10 mouse cellular contexts compared by ENCODE assay signal in genomic region chr17:28987713-28988112, GRCm38 (mm10). TPM values are rescaled to one million over a fixed set of nuclear protein-coding genes. Genes with fewer than 3 reads are reported as not detected.
DNase-seq lines count a peak whose midpoint lies in the region; ATAC-seq and TF ChIP-seq lines count a peak whose summit lies in the region.
"Had no signal": no experiment of that assay in that cellular context is flagged by ENCODE, and none has a peak within 500 bp of the region (broad histone marks: within the 10 kb centered on the region; RNA-seq: fewer than 3 reads in every experiment).

No protein-coding gene starts in this region.

- TF ChIP-seq CTCF in lung, embryonic 14.5 days (IDR thresholded peaks at IDR 0.05; ENCODE audit: low read depth), result peak; percentile 85

- H3K9ac ChIP-seq in hindbrain, embryonic 14.5 days, result no peak overlapping the region
- no peak overlapping the region for H3K9ac ChIP-seq in hindbrain, embryonic 12.5 days
- peak overlapping the region; percentile 28; the same call in 1 of the 2 replicates for H3K9ac ChIP-seq in ES-E14 (ENCODE audit: insufficient read depth, low read depth, low read length, poor library complexity, severe bottlenecking)
- no peak overlapping the region for H3K9ac ChIP-seq in lung, embryonic 14.5 days

- in situ Hi-C loops in ES-E14 (cut with MboI; ENCODE audit: low sequenced_read_pairs in 2 of 2, unreplicated experiment in 2 of 2), result no loop called here

- peak; percentile 68 for DNase-seq in hindbrain, embryonic 14.5 days (ENCODE audit: low spot score)
- DNase-seq in A20 (ENCODE audit: low read depth, low spot score), result peak; percentile 76
- no peak for DNase-seq in ES-E14 (ENCODE audit: low read depth, low spot score)
- peak; percentile 77 for DNase-seq in embryo, embryonic 10 days (ENCODE audit: low spot score)
- DNase-seq in lung, embryonic 14.5 days, result peak; percentile 81
- DNase-seq in thymus, postnatal 10 days (ENCODE audit: low spot score in 2 of 2), result peak; percentile 31 to 68
- DNase-seq in frontal cortex, postnatal 25 days (ENCODE audit: low spot score in 2 of 2), result no peak

- no peaks in the 10 kb centered on the region for H3K9me3 ChIP-seq in hindbrain, embryonic 14.5 days (ENCODE audit: control insufficient read depth, low read length)
- no peaks in the 10 kb centered on the region for H3K9me3 ChIP-seq in hindbrain, embryonic 12.5 days (replicated peaks)
- H3K9me3 ChIP-seq in ES-E14 (ENCODE audit: control insufficient read depth, insufficient read depth, low read depth, low read length), result no peaks in the 10 kb centered on the region
- H3K9me3 ChIP-seq in lung, embryonic 14.5 days (ENCODE audit: low read depth, low read length), result no peaks in the 10 kb centered on the region

- no peak overlapping the region for H3K4me3 ChIP-seq in hindbrain, embryonic 14.5 days (replicated peaks; ENCODE audit: low read length)
- H3K4me3 ChIP-seq in hindbrain, embryonic 12.5 days, result no peak overlapping the region
- H3K4me3 ChIP-seq in ES-E14 (ENCODE audit: insufficient read depth in 1 of 2, low read depth in 1 of 2, low read length in 2 of 2, poor library complexity in 1 of 2, severe bottlenecking in 1 of 2), result no peak overlapping the region
- H3K4me3 ChIP-seq in lung, embryonic 14.5 days (ENCODE audit: low read depth, low read length), result no peak overlapping the region
- H3K4me3 ChIP-seq: erythroblast, embryonic 14.5 days had no signal

- H3K4me1 ChIP-seq in hindbrain, embryonic 14.5 days (replicated peaks; ENCODE audit: control insufficient read depth, insufficient read depth, low read length), result no peaks in the 10 kb centered on the region
- no peaks in the 10 kb centered on the region for H3K4me1 ChIP-seq in hindbrain, embryonic 12.5 days
- H3K4me1 ChIP-seq in ES-E14 (ENCODE audit: control insufficient read depth in 2 of 2, insufficient read depth in 2 of 2, low read length in 2 of 2, poor library complexity in 1 of 2), result peaks cover 9 to 10% of the 10 kb centered on the region in 2 experiments; a peak in 3 of 4 replicates
- H3K4me1 ChIP-seq in lung, embryonic 14.5 days (ENCODE audit: insufficient read depth), result peaks cover 3% of the 10 kb centered on the region; the same call in 1 of the 2 replicates

- no peak overlapping the region for H3K27ac ChIP-seq in hindbrain, embryonic 14.5 days
- no peak overlapping the region for H3K27ac ChIP-seq in hindbrain, embryonic 12.5 days
- H3K27ac ChIP-seq in ES-E14 (ENCODE audit: insufficient read depth, low read depth, low read length, poor library complexity, severe bottlenecking), result no peak overlapping the region; the same call in 1 of the 2 replicates
- no peak overlapping the region for H3K27ac ChIP-seq in lung, embryonic 14.5 days (ENCODE audit: low read depth)
- H3K27ac ChIP-seq: macrophage had no signal

- H3K36me3 ChIP-seq in hindbrain, embryonic 14.5 days (replicated peaks; ENCODE audit: control insufficient read depth, insufficient read depth), result peaks cover 94% of the 10 kb centered on the region
- H3K36me3 ChIP-seq in hindbrain, embryonic 12.5 days, result peaks cover 88% of the 10 kb centered on the region
- peaks cover 32% of the 10 kb centered on the region for H3K36me3 ChIP-seq in ES-E14 (ENCODE audit: control insufficient read depth, insufficient read depth, low read length, poor library complexity, severe bottlenecking)
- peaks cover 94% of the 10 kb centered on the region for H3K36me3 ChIP-seq in lung, embryonic 14.5 days (ENCODE audit: insufficient read depth)

- H3K27me3 ChIP-seq in hindbrain, embryonic 14.5 days (ENCODE audit: control insufficient read depth, insufficient read depth, low read length), result no peaks in the 10 kb centered on the region
- H3K27me3 ChIP-seq in hindbrain, embryonic 12.5 days, result no peaks in the 10 kb centered on the region
- H3K27me3 ChIP-seq in lung, embryonic 14.5 days (ENCODE audit: insufficient read depth, low read length), result no peaks in the 10 kb centered on the region

- 67% methylated on average over 4 of the region's 4 CpGs for WGBS in hindbrain, embryonic 14.5 days
- WGBS in hindbrain, embryonic 12.5 days, result 72% methylated on average over 4 of the region's 4 CpGs
- 66% methylated on average over 4 of the region's 4 CpGs for WGBS in lung, embryonic 14.5 days

- ATAC-seq in hindbrain, embryonic 14.5 days (ENCODE audit: low FRiP score), result no peak
- ATAC-seq in hindbrain, embryonic 12.5 days (ENCODE audit: low FRiP score), result no peak
- ATAC-seq in lung, embryonic 14.5 days (ENCODE audit: insufficient read depth), result no peak

- no peak overlapping the region for H3K4me2 ChIP-seq in hindbrain, embryonic 14.5 days (replicated peaks)
- no peak overlapping the region for H3K4me2 ChIP-seq in hindbrain, embryonic 12.5 days (replicated peaks)
- H3K4me2 ChIP-seq in lung, embryonic 14.5 days, result no peak overlapping the region

TF ChIP-seq in ES-E14, 5 proteins besides CTCF, POLR2A, EP300 and RAD21:
- TF ChIP-seq ZNF384 (IDR thresholded peaks at IDR 0.05; ENCODE audit: low read depth, low read length) (peak; percentile 66; the same call in 1 of the 2 replicates), HCFC1 (IDR thresholded peaks at IDR 0.05; ENCODE audit: borderline replicate concordance, insufficient read depth, low read length) (no peak), ZC3H11A (IDR thresholded peaks at IDR 0.05; ENCODE audit: borderline replicate concordance, low read depth, low read length) (0 out of 2 replicates have a peak, but pooled peaks have one; percentile 38)

RNA-seq across cellular contexts. Expression of gene Stk38, which starts 20.1 kb away (rescaled TPM):
- 75.6 and 85.0 TPM in 2 replicates for polyA plus RNA-seq in hindbrain, embryonic 14.5 days (2014; fragmentation: Nextera tagmentation; extraction: Ambion mirVana)
- 150 and 152 TPM in 2 replicates for polyA plus RNA-seq in hindbrain, embryonic 12.5 days (2016; fragmentation: Nextera tagmentation; extraction: Ambion mirVana)
- total RNA-seq in ES-E14 (2012; rRNA removed), result 78.0 and 85.7 TPM in 2 replicates
- 103 and 104 TPM in 2 replicates for polyA plus RNA-seq in lung, embryonic 14.5 days (2014; fragmentation: Nextera tagmentation; extraction: Ambion mirVana)

RNA-seq across cellular contexts. Expression of gene Kctd20, which starts 36.0 kb away (rescaled TPM):
- 78.9 and 82.8 TPM in 2 replicates for polyA plus RNA-seq in hindbrain, embryonic 14.5 days (2014; fragmentation: Nextera tagmentation; extraction: Ambion mirVana)
- 120 and 122 TPM in 2 replicates for polyA plus RNA-seq in hindbrain, embryonic 12.5 days (2016; fragmentation: Nextera tagmentation; extraction: Ambion mirVana)
- total RNA-seq in ES-E14 (2012; rRNA removed), result 39.6 and 46.9 TPM in 2 replicates
- 89.4 and 91.5 TPM in 2 replicates for polyA plus RNA-seq in lung, embryonic 14.5 days (2014; fragmentation: Nextera tagmentation; extraction: Ambion mirVana)

RNA-seq across cellular contexts. Expression of gene Pxt1, which starts 44.1 kb away (rescaled TPM):
- polyA plus RNA-seq in hindbrain, embryonic 14.5 days (2014; fragmentation: Nextera tagmentation; extraction: Ambion mirVana), result not detected in 2 replicates
- polyA plus RNA-seq in hindbrain, embryonic 12.5 days (2016; fragmentation: Nextera tagmentation; extraction: Ambion mirVana), result not detected in 2 replicates
- total RNA-seq in ES-E14 (2012; rRNA removed), result 0.36 and 1.4 TPM in 2 replicates
- polyA plus RNA-seq in lung, embryonic 14.5 days (2014; fragmentation: Nextera tagmentation; extraction: Ambion mirVana), result 0.19 and 0.82 TPM in 2 replicates
- polyA plus RNA-seq: macrophage had no signal

RNA-seq across cellular contexts. Expression of gene Srsf3, which starts 44.7 kb away (rescaled TPM):
- polyA plus RNA-seq in hindbrain, embryonic 14.5 days (2014; fragmentation: Nextera tagmentation; extraction: Ambion mirVana), result 446 and 460 TPM in 2 replicates
- polyA plus RNA-seq in hindbrain, embryonic 12.5 days (2016; fragmentation: Nextera tagmentation; extraction: Ambion mirVana), result 662 and 667 TPM in 2 replicates
- 317 and 391 TPM in 2 replicates for total RNA-seq in ES-E14 (2012; rRNA removed)
- 716 and 730 TPM in 2 replicates for polyA plus RNA-seq in lung, embryonic 14.5 days (2014; fragmentation: Nextera tagmentation; extraction: Ambion mirVana)

Comparison
In these comparisons a context has a peak if more than half of its experiments do, and no peak if none do; other contexts are left out.
1. DNase-seq: peak in hindbrain, embryonic 14.5 days (single experiment), A20 (single experiment), embryo, embryonic 10 days (single experiment), lung, embryonic 14.5 days (single experiment) and thymus, postnatal 10 days (2 of 2); none in ES-E14 (single experiment) and frontal cortex, postnatal 25 days (0 of 2).